Mouse (Mus musculus): ENCODE measurements around the gene Igfals. TPM values are rescaled to one million over a fixed set of nuclear protein-coding genes. Genes with fewer than 3 reads are reported as not detected.
A peak's percentile ranks its signal among the peaks of the same experiment; 100 is the strongest.

Igfals gene
- 0.12 TPM for polyA plus RNA-seq (2021)

DNA sequence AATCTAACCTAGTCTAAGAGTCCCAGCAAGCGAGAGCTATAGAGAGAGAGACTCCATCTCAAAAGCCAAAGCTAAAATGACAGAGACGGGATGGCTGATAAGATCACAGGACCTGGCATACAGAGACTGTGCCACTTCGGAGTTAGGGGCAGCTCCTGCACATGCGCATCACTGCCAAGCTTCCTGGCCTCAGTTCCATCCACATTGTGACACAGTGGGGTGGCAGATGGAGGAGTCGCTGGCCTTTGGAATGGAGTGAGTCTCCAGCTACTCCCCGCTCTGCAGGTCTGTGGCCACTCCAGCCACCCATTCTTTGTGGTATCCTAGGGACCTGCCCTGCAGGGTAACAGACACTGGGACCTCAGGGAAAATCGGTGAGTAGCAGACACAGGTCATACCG is at the start of gene Igfals:
Igfals (plus strand) TSS at position 222 of the 400 bp plus-strand sequence.
- ATAC-seq = no peak
- ChIA-PET CTCF (interaction anchor here (2.2 kb wide), 1 partner anchor 15 kb away, joined by 6 read pairs; no protein-coding TSS in a partner anchor), POLR2A (interaction anchor here (1.0 kb wide), 1 partner anchor 18 kb away, joined by 3 read pairs; no protein-coding TSS in a partner anchor)
- TF ChIP-seq CTCF (IDR thresholded peaks at IDR 0.05) = no peak
- in situ Hi-C loops (cut with MboI; ENCODE audit: low pct_unique_long_range_greater_than_20kb) = no loop called here
- no peaks in the 10 kb centered on the region for H3K27me3 ChIP-seq
- no peak for DNase-seq (ENCODE audit: low read depth, low spot score)

DNA sequence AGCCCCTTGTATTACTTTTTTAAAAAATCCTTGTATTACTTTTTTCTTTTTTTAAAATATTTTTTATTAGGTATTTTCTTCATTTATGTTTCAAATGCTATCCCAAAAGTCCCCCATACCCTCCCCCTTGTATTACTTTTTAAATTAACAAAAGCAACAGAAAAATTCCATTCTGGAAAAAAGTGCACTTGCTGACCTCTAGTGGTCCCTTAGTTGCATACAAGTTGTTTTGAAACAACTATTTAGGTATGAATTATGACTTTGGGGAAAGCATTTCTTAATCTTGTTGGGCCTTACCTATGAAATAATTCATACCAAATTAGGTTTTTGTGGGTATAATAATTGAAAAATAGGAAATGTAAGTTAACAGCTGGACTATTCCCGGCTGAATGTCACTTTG is 48.3 kb upstream of the Igfals start:
- POLR2A ChIA-PET = no interaction called here
- DNase-seq (ENCODE audit: low read depth, low spot score) = no peak
- CTCF ChIA-PET = interaction anchor here (0.8 to 2.0 kb wide), 12 partner anchors 11 to 123 kb away, joined by 3 to 17 read pairs (median 4); partner anchors contain the start of genes Hs3st6, Meiob and Msrb1

DNA sequence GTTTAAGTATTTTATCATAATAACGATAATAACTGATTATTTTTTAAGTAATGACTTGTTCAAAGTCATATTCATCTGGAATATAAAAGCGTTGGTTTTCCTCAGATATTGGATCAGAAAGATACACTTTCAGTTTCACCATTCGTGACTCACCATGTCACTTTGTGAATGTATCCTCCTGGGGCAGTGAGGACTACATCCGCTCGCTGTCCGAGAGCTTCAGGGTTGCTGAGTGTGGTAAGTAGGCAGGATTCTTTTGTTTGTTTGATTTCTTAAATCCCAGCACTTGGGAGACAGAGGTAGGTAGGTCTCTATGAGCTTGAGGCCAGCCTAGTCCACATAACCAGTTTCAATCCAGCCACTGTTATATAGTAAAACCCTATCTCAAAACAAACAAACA is 47.6 kb upstream of the Igfals start:
- ChIA-PET CTCF (interaction anchor here (0.8 to 2.0 kb wide), 12 partner anchors 10 to 123 kb away, joined by 3 to 17 read pairs (median 3); partner anchors contain the start of genes Hs3st6, Meiob and Msrb1), POLR2A (no interaction called here)
- in situ Hi-C loops (cut with MboI; ENCODE audit: low pct_unique_long_range_greater_than_20kb) = loop anchor here (5.0 kb wide), 1 partner anchor 76 kb away; no protein-coding TSS in a partner anchor
- DNase-seq (ENCODE audit: low read depth, low spot score) (no peak), ATAC-seq (no peak)
- peaks cover 23% of the 10 kb centered on the region for H3K27me3 ChIP-seq
- no peak for TF ChIP-seq CTCF (IDR thresholded peaks at IDR 0.05)

More for the DNA sequence above, 48.3 kb upstream of the Igfals start:
- peaks cover 26% of the 10 kb centered on the region for H3K27me3 ChIP-seq
- ATAC-seq = no peak
- in situ Hi-C loops (cut with MboI; ENCODE audit: low pct_unique_long_range_greater_than_20kb) = loop anchor here (5.0 kb wide), 1 partner anchor 75 kb away; no protein-coding TSS in a partner anchor
- peak; percentile 49 for TF ChIP-seq CTCF (IDR thresholded peaks at IDR 0.05)

DNA sequence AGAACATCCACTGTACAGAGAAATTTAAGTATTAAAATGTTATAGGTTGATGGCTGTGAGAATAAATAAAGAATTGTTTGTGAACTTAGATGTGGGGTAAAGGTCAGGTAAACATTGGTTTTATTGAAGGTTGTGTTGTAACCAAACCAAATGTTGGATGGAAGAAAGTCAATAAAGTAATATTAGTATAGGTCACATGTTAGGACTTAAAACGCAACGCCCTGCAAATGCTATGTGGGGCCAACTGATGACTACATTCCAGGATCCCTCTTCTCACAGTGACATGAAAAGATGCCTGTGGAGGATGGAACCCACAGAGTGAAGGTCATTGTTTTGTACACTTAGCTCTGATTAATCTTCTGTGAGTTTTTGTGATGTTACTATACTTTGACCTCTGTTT is 46.3 kb upstream of the Igfals start:
- ChIA-PET POLR2A (no interaction called here), CTCF (no interaction called here)
- in situ Hi-C loops (cut with MboI; ENCODE audit: low pct_unique_long_range_greater_than_20kb) = loop anchor here (5.0 kb wide), 1 partner anchor 77 kb away; no protein-coding TSS in a partner anchor
- H3K27me3 ChIP-seq = peaks cover 25% of the 10 kb centered on the region
- no peak for TF ChIP-seq CTCF (IDR thresholded peaks at IDR 0.05)
- DNase-seq (ENCODE audit: low read depth, low spot score) (no peak), ATAC-seq (no peak)

DNA sequence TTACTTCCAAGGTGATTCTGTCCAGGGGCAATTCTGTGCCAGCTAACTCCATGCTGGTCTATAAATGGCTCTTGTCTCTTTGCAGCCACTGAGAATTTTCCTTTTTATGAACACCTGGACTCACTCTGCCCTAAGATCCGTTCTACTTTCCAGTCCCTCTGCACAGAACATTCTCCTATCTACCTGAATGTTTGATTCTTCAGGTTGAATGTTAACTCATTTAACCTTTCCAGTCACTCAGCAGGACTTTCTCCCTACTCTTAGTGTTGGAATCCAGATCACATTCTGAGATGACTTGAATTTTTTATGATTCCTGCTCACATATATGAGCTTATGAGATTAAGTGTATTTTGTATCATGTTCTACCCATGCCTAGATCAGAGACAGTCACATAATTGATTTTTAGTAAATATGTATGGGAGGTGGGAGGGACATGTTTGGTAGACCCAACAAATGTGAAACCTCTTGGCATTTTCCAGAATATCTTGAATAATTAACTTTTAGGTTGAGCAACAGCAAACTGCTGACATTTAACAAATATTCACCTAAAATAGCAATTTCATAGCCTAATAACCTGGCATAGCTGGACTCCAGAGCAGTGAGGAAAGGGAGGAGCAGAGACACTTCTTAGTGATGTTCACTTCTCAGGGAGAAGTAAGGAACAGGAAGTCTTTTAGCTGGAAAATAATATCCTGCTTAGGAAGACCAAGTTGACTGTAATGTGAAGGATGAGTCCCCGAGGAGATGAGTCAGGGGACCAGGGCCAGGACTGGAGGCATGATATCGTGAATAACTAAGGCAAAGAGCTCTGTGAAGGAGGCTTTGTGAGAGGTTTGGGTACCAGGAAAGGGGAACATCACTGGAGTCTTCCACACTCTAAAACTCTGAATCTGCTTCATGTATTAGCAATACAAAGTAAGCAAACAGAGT is 44.2 kb upstream of the Igfals start:
- DNase-seq (ENCODE audit: low read depth, low spot score) (no peak), ATAC-seq (no peak)
- ChIA-PET POLR2A (interaction anchor here (0.7 to 1.0 kb wide), 2 partner anchors 8 to 20 kb away, joined by 3 read pairs; no protein-coding TSS in a partner anchor), CTCF (interaction anchor here (0.8 to 2.2 kb wide), 3 partner anchors 22 to 97 kb away, joined by 3 to 7 read pairs (median 3); partner anchors contain the start of gene Ndufb10)
- peaks cover 11% of the 10 kb centered on the region for H3K27me3 ChIP-seq
- in situ Hi-C loops (cut with MboI; ENCODE audit: low pct_unique_long_range_greater_than_20kb) = no loop called here
- TF ChIP-seq CTCF (IDR thresholded peaks at IDR 0.05) = no peak

DNA sequence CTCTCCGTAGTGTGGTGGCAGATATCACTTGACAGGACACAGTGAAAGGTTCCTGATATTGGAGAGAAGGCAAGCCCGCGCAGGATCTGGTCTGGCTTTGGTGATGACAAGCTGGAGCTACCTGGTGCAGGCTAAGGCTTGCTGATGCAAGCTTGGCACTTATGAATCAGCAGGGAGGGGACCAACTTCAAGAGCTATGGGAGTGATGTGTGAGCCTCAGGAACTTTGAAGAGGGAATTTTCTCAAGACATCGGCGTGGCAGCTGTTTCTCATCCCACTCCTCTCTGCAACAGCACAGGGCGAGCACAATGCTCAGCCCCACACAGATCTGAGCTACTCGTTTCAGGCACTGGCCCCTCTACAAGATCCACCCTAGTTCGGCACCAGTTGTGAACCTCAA is 26.0 kb upstream of the Igfals start, which contains the start of gene Hagh:
Hagh (plus strand) TSS at position 302 of the 400 bp plus-strand sequence.
- POLR2A ChIA-PET = interaction anchor here (0.6 kb wide), 1 partner anchor 70 kb away, joined by 3 read pairs; no protein-coding TSS in a partner anchor
- in situ Hi-C loops (cut with MboI; ENCODE audit: low pct_unique_long_range_greater_than_20kb) = no loop called here
- no peak for DNase-seq (ENCODE audit: low read depth, low spot score)
- CTCF ChIA-PET = interaction anchor here (0.9 to 2.2 kb wide), 4 partner anchors 11 to 94 kb away, joined by 3 to 7 read pairs (median 4); partner anchors contain the start of gene Fahd1
- peaks cover 7% of the 10 kb centered on the region for H3K27me3 ChIP-seq
- no peak for TF ChIP-seq CTCF (IDR thresholded peaks at IDR 0.05)
- no peak for ATAC-seq

DNA sequence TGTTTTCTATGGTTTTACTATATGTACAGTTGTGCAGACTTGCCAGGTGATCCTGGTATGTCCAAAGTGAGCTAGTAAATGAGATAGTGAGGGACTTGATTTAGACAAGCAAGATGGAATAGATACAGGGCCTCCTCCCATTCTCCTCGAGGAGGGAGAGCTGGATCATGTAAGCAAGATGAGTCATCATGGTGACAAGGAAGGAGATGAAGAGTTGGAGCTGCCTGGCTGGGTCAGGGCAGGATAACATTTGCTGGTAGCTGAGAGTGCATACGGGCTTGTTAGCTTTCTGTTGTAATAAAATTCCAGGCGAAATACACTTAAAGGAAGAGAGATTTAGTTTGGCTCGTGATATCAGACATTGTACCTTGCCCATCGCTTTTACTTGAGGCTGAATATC is 25.5 kb upstream of the Igfals start:
- no peak for DNase-seq (ENCODE audit: low read depth, low spot score)
- no peak for TF ChIP-seq CTCF (IDR thresholded peaks at IDR 0.05)
- CTCF ChIA-PET = interaction anchor here (0.9 to 2.2 kb wide), 4 partner anchors 10 to 95 kb away, joined by 3 to 7 read pairs (median 4); partner anchors contain the start of gene Fahd1
- peaks cover 5% of the 10 kb centered on the region for H3K27me3 ChIP-seq
- in situ Hi-C loops (cut with MboI; ENCODE audit: low pct_unique_long_range_greater_than_20kb) = no loop called here
- no peak for ATAC-seq
- POLR2A ChIA-PET = interaction anchor here (0.7 to 1.2 kb wide), 2 partner anchors 9 to 1692 kb away, joined by 3 read pairs; no protein-coding TSS in a partner anchor

DNA sequence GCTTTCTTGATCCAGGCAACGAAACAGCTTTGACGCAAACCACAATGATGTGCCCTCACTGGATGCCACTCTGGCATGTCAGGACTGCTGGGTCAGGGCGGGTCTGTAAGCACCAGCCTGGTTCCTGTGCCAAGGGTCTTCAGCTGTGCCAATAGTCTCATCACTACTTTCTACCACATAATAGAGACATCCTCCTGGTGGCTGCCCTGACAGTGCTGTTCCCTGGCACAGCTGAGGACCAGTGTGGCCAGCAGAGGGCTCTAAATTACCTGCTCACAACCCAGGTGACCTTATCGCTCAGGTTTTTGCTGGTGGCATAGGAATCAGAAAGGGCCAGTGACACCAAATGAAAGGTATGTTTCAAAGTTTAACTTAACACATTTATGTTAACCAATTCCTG is 24.7 kb upstream of the Igfals start:
- DNase-seq (ENCODE audit: low read depth, low spot score) = no peak
- CTCF ChIA-PET = interaction anchor here (1.3 to 2.2 kb wide), 2 partner anchors 41 to 82 kb away, joined by 3 to 7 read pairs; no protein-coding TSS in a partner anchor
- no peak for ATAC-seq
- POLR2A ChIA-PET = interaction anchor here (0.7 to 1.2 kb wide), 2 partner anchors 8 to 19 kb away, joined by 3 read pairs; no protein-coding TSS in a partner anchor
- in situ Hi-C loops (cut with MboI; ENCODE audit: low pct_unique_long_range_greater_than_20kb) = no loop called here
- peak; percentile 66 for TF ChIP-seq CTCF (IDR thresholded peaks at IDR 0.05)
- H3K27me3 ChIP-seq = peaks cover 4% of the 10 kb centered on the region

DNA sequence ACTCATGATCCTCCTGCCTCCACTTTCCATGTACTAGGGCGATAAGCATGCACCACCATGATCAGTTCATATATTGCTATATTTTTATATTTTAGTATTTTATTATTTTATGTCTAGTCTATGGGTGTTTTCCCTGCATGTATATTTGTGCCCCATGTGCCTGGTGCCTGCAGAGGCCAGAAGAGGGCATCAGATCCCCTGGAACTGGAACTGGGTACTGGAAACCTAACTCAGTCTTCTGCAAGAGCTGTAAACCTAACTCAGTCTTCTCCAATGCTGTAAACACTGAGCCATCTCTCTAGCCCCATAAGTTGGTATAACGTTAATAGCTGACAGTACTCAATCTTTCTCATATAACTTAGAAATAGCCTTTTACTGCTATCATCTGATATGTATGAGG is 23.2 kb upstream of the Igfals start:
- ATAC-seq (no peak), DNase-seq (ENCODE audit: low read depth, low spot score) (no peak)
- POLR2A ChIA-PET = no interaction called here
- H3K27me3 ChIP-seq = no peaks in the 10 kb centered on the region
- CTCF ChIA-PET = interaction anchor here (0.7 to 2.3 kb wide), 6 partner anchors 17 to 97 kb away, joined by 3 to 6 read pairs (median 3); no protein-coding TSS in a partner anchor
- peak; percentile 63 for TF ChIP-seq CTCF (IDR thresholded peaks at IDR 0.05)
- in situ Hi-C loops (cut with MboI; ENCODE audit: low pct_unique_long_range_greater_than_20kb) = no loop called here

DNA sequence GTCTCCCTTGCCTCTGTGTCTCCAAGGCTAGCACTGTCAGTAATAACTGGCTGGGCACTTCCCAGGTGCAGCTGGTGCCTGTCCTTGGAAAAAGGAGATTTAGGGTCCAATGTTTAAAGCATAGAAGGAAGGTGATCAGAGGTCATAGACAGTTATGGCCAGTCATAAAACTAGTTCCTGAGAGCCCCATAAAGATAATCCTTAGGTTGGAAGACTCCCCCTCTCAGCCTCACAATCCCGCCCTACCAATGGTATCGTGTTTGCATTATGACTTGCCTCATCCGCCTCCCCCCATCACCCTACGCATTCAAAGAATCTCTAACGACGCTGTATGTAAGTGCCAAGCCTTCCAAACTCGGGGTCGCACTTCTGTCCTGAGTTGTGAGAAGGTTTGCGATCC is 21.3 kb upstream of the Igfals start:
- TF ChIP-seq CTCF (IDR thresholded peaks at IDR 0.05) = no peak
- POLR2A ChIA-PET = interaction anchor here (0.7 kb wide), 1 partner anchor 43 kb away, joined by 3 read pairs; no protein-coding TSS in a partner anchor
- in situ Hi-C loops (cut with MboI; ENCODE audit: low pct_unique_long_range_greater_than_20kb) = no loop called here
- CTCF ChIA-PET = interaction anchor here (0.9 to 2.3 kb wide), 3 partner anchors 29 to 99 kb away, joined by 3 to 6 read pairs (median 6); no protein-coding TSS in a partner anchor
- no peak for DNase-seq (ENCODE audit: low read depth, low spot score)
- ATAC-seq = no peak
- H3K27me3 ChIP-seq = no peaks in the 10 kb centered on the region
